Mouse (Mus musculus) ES-E14 (cell line): ENCODE measurements at regions not wholly inside any gene's neighbourhood (a gene's known extent, or its start where the extent isn't known, plus 50 kb on each side); places are given as distances from the start of the nearest gene placed in this dataset.

Experiments
- CHD2 ChIP-seq: IDR thresholded peaks from 2 replicates; pipeline ENCODE4 v1.6.1; 2014; ENCODE audit warnings: mild to moderate bottlenecking, low read depth, low read length, inconsistent platforms
- HCFC1 ChIP-seq: IDR thresholded peaks from 2 replicates; pipeline ENCODE4 v1.6.1; 2012; ENCODE audit warnings: low read length, inconsistent platforms, borderline replicate concordance; ENCODE audit not compliant: insufficient read depth
- ZNF384 ChIP-seq: IDR thresholded peaks from 2 replicates; pipeline ENCODE4 v1.6.1; 2012; ENCODE audit warnings: low read depth, low read length, inconsistent platforms

GRCm38 (mm10) chr5:12006473-12006872 is 88.6 kb downstream of the 4933402N22Rik start:
- TF ChIP-seq HCFC1 (no peak), CHD2 (no peak), ZNF384 (no peak)
